Mouse (Mus musculus): ENCODE measurements around the gene Preb. TPM values are rescaled to one million over a fixed set of nuclear protein-coding genes. Genes with fewer than 3 reads are reported as not detected.

Preb gene
- total RNA-seq, 2 experiments from 2014 or later = 110 to 118 TPM

DNA sequence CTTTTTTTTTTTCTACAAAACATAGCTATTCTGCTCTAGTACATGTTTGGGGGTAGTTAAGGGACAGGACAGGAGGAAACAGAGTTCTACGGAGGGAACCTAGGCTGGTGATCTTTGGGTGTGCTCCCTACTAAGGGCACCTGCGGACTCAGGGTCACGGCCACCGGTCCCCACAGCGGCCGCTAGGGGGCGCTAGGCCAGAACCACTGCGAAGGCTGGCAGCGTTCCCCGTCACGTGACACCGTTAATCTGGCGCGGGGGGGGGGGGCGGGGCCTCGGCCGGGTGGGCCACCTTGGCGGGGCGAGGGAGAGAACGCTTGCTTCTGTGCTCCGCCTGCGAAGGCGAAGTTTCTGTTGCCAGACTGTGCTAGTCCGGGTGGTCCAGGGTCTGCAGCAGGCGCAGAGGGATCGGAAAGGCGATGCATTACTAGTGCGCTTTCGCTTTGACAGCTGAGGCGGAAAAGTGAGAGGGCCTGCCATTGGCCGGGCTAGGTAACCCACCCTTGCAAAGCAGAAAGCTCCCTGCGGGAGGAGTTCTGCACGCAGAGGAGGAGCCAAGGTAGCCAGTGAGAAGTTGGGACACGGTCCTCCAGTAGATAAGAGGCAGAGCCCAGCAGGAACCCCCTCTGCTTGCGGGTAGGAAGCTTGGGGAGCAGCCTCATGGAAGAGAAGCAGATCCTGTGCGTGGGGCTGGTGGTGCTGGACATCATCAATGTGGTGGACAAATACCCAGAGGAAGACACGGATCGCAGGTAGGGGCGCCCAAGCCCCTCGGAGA is 38.7 kb downstream of the Preb start, which contains the start of gene Khk:
Gene Khk, plus strand, starts transcription at position 176 of the 778 bp plus-strand sequence.
- peak; percentile 96 for DNase-seq

DNA sequence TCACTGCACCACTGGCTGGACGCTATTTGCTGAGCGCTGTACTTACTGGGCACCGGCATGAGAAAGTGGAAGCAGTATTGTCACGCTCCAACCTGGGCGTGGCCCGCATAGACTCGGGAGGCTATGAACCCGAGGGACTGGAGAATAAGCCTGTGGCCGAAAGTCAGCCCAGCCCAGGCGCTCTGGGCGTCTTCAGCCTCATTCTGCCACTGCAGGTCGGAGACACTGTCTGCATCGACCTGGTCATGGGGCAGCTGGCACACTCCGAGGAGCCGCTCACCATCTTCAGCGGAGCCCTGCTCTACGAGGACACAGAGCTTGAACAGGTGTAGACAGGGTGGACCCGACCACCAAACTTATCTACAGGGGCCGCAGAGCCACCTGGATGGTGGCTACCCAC is 39.5 kb downstream of the Preb start:
- no peak for DNase-seq

DNA sequence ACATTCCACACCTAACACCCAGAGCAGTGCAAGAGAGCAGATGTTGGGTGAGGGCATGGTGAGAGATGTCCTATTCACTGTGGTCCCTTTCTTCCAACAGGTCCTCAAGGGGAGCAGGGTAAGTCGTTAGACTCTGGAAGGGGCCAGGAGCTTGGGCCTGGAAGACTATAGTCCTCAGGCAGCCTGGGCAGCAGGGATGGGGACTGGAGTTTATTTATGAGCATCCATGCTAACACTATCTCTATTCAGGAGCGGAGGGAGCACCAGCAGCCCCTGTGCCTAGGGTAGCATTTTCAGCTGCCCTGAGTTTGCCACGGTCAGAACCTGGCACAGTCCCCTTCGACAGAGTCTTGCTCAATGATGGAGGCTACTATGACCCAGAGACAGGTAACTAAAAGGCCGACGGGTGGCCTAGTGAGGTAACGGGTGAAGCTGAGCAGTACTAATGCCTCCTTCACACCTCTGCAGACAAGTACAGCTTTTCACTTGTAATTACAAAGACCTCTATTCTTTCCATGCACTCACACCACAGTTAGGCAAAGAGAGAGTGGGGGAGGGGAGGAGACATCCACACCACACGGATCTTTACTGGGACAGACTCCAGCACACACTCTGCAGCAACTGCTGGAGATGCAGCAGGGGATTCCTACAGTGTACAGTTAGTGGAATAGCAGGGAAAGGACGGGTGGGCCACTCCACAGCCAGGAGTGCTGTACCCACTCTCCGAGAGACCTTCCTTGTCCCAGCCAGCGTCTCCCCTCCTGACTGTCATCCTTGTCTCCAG is 40.1 kb downstream of the Preb start:
- no peak for DNase-seq

DNA sequence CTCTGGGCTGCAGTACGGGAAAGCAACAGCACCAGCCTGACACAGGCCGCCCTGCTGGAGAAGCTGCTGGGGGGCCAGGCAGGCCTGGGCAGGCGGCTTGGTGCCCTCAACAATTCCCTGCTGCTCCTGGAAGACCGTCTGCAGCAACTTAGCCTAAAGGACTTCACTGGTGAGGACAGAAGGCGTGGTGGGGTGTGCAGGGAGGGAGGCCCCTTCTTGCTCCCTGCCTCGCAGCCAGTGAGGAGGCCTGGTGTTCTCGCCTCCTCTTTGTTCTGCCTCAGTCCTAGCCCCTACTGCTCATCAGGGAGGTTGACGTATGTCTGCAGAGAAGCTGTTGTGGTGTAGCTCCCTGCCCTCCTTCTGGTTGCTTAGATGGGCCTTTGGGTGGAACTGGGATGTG is 41.5 kb downstream of the Preb start:
- DNase-seq = no peak

DNA sequence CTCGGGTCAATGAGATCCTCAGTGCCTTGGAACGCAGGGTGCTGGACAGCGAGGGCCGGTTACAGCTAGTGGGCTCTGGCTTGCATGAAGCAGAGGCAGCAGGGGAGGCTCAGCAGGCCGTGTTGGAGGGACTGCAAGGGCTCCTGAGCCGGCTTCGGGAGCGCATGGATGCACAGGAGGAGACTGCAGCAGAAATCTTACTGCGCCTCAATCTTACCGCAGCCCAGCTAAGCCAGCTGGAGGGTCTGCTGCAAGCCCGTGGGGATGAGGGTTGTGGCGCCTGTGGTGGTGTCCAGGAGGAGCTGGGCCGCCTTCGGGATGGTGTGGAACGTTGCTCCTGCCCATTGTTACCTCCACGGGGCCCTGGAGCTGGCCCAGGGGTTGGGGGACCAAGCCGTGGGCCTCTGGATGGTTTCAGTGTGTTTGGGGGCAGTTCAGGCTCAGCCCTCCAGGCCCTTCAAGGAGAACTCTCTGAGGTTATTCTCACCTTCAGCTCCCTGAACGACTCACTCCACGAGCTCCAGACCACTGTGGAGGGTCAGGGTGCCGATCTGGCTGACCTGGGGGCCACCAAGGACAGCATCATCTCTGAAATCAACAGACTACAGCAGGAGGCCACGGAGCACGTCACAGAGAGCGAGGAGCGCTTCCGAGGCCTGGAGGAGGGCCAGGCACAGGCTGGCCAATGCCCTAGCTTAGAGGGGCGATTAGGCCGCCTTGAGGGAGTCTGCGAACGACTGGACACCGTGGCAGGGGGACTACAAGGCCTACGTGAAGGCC is 42.1 kb downstream of the Preb start:
- no peak for DNase-seq

DNA sequence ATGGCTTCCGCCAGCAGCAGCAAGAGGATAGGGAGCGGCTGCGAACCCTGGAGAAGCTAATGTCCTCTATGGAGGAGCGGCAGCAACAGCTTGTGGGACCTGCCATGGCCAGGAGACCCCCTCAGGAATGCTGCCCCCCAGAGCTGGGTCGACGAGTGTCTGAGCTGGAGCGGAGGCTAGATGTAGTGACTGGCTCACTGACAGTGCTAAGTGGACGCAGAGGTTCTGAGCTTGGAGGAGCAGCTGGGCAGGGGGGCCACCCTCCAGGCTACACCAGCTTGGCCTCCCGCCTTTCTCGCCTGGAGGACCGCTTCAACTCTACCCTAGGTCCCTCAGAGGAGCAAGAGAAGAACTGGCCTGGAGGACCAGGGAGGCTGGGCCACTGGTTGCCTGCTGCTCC is 42.8 kb downstream of the Preb start:
- DNase-seq = no peak

DNA sequence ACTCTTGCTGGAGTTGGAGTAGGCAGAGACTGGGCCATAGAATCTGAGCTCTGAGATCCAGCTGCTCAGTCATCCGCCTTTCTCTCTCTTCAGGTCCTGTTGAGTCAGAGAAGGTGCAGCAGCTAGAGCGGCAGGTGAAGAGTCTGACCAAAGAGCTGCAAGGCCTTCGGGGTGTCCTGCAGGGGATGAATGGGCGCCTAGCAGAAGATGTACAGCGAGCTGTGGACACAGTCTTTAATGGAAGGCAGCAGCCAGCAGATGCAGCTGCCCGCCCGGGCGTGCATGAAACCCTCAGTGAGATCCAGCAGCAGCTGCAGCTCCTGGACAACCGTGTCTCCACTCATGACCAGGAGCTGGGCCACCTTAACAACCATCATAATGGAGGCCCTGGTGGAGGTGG is 43.3 kb downstream of the Preb start:
- no peak for DNase-seq

DNA sequence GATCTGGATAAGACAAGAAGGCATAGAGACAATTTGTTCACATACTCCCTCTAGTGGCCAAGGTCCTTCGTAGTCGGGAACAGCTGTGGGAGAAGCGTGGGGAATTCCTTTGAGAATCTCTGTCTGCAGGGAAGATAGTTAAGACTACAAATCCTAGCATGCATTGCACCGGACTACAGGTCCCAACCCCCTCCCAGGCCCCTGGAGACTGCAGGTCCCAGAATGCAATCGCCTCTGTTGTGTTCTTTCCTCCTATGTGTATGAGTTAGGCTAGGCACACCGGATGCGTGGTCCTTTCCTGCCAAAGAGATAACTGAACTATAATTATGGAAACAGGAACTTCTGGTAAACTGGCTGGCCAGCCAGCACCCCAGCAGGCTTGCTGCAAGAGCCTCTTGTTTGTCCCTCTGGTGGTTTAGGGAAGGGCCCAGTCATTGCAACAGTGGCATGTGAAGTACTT is 44.2 kb downstream of the Preb start:
- DNase-seq = peak; percentile 89

DNA sequence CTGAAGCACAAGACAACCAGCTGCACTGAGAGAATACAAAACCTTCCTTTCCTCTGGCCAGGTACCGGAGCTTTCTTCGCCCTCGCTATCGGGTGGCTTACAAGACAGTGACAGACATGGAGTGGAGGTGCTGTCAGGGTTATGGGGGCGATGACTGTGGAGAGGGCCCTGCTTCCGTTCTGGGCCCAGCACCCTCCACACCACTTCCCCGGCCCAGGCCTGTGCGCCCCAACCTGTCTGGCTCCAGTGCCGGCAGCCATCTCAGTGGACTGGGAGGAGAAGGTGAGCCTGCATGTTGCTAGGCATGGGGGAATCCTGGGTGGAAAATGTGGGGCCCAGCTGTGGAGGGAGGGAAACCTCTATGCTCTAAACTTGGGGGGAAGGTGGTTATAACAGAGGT is 44.7 kb downstream of the Preb start:
- no peak for DNase-seq

DNA sequence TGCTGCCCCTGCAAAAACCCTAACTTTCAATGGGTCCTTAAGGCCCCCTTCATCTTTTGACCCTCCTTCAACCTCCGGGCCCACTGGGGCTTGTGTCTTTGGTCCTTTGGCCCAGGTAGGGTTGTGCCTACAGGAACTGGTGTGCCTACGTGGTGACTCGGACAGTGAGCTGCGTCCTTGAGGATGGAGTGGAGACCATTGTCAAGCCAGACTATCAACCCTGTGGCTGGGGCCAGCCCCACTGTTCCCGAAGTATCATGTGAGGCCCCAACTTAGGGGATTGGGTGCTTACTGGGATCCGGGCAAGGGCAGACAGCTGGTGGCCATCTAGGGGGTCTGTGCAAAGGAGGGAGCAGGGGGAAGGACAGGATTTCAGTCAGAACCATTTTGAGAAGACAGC is 45.3 kb downstream of the Preb start:
- DNase-seq = no peak

DNA sequence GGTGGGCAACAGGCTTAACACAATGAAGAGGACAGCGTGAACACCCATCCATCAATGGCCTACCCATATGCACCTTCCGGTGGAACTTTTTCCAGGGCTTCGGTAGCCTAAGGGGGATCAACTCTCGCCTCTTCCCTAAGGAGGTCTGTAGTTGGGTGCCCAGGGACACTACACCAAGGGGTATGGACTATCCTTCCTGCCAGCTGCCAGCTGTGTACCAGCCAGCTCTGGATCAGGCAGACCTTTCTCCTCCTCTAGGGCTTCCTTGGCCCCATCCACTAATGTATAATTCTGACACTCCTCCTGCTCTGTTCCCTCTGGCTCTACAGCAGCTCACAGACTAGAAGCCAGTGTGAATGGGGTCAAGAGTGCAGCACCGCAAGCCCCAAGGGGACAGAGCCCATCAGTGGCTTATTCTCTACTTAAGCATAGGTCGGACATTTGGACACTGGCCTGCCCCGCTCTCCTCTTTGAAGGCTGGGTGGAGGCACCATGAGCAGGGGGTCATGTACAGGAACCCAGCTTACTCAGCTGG is 46.0 kb downstream of the Preb start:
- no peak for DNase-seq

DNA sequence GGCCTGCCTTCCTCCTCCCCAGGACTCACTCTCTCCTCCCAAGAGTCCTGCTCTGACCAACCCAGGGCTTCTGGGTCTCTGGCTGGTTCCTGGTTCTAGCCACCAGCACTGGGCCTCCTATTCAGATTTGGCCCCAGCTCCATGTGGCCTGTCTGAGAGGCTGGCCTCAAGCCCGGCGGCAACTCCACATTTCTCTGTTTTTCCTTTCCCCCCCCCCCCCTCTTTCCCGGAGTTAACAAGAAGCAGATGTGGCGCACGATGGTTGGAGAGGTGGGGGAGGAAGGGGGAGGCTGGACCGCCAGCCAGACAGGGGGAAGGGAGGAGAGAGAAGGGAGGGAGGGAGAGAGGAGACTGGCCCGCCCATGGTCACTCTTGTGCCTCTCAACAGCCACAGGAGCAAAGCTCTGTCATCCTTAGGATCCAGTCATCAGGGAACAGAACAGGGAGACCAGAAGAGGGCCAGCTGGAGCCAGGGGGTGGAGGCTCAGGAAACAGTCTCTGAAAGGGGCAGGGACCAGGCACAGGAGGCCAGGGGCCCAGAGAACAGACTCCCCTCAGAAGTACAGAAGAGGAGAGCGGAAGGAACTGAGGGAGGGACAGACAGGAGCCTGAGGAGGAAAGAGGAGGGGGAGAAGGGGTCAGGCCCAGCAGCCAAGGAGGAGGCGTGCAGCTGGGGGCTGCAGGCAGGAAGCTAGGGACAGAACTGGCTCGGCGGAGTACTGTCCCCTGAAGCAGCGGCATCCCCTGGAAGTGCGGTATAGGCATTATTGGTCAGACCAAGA is 46.9 kb downstream of the Preb start, which contains the start of gene Emilin1:
Gene Emilin1, plus strand, starts transcription at position 343 of the 782 bp plus-strand sequence.
- peak; percentile 57 for DNase-seq

DNA sequence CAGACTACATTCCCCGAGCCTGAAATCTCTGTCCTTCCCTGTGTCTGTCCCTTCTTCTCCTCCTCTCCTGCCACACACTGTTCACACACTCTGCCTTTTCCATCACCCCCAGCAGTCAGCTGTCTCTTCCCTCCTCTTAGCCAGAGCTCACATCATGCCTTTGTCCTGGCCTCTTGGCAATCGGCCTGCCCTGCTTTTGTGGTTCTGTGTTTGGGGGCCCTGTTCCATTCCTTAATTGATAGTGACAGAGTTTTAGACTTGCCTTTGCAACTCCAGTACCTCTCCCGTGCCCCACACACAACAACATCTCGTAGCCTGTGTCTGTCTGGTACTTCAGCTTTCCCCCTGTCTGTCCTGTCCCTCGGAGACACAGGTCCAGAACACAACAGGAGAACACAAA is 48.0 kb downstream of the Preb start:
- DNase-seq = no peak

DNA sequence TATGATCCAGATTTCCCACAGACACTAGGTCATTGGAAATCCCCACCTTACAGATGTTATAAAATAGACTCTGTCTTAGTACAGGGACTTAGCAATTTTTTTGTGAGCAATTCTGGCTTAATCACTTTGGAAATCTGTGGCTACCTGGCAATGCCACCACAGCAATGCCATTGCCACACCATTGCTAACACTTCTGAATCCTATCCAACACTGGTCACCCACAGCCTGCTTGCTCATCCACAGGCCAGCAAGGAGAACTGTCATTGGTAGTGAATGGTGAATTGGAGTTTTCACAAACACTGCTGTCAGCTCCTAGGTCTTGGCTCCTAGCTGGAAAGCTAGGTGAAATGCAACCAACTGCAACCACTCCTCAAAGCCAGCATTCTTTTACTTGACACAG is 49.7 kb downstream of the Preb start:
- DNase-seq = no peak

DNA sequence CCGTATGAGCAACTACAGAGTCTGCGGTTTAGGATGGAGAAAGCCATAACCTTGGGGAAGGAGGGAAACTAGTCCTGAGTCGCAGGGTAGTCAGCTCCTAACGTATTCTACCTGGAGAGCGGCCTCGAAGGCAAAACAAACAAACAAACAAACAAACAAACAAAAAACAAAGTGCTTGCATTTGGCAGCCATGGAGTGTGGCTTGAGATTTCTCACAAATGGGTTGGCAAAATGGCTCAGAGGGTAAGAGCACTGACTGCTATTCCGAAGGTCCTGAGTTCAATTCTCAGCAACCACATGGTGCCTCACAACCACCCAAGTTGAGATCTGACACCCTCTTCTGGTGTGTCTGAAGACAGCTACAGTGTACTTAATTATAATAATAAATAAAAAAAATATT is 50.3 kb downstream of the Preb start:
- no peak for DNase-seq

DNA sequence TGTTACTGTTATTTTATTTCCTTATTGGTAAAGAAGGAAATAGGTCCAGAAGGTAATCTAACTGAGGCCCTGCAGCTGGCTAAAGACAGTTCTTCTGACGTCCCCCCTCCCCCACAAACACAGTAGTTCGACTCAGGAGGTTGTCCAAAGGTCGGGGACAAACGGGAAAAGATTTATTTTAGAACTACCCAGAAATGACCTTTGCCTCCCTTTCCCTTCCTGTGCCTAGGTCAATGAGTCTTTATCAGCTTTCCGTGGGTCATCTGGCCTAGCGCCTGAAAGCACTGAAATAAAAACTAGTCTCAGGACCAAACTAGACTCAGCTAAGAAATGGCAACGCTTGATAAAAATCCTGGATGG is 50.9 kb downstream of the Preb start:
- no peak for DNase-seq

DNA sequence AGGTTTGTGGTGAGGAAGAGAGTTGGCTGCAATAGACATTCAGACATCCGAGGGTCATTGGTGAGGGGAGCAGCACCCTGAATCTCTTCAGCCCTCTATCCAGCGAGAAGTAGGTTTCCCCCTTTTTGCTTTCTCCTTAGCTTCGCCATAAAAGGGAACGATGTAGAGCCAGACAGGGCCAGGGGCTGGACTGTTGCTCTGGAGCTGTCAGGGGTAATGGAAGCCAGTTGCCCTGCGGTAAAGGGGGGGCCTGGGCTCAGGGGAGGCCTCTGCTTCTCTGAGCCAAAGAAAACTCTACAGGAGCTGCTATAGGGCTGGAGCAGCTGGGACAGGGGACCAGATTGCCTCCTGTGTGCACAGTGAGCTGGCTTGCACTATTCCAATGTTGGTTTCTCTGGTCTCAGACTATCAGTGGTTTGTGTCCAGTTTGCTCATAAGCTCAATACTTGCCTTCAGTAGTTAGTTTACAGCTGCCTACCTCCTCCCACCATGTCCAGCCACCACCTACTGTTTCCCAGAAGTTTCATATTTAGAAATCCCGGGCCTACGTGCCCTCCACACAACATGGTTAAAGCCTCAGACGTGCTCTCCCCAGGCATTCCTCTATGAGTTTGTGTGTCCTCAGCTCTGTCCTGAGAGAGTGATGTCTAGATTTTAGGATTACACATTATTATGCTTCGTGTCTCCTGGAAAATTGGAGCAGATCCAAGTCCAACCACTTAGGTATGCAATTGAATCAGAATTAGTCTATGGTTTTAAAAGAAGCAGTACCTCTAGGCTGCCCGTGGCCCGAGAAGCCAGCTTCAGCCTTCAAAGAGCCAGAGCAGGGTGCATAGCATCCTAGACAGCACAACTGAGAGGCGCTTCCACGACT is 51.5 kb downstream of the Preb start:
- no peak for DNase-seq

DNA sequence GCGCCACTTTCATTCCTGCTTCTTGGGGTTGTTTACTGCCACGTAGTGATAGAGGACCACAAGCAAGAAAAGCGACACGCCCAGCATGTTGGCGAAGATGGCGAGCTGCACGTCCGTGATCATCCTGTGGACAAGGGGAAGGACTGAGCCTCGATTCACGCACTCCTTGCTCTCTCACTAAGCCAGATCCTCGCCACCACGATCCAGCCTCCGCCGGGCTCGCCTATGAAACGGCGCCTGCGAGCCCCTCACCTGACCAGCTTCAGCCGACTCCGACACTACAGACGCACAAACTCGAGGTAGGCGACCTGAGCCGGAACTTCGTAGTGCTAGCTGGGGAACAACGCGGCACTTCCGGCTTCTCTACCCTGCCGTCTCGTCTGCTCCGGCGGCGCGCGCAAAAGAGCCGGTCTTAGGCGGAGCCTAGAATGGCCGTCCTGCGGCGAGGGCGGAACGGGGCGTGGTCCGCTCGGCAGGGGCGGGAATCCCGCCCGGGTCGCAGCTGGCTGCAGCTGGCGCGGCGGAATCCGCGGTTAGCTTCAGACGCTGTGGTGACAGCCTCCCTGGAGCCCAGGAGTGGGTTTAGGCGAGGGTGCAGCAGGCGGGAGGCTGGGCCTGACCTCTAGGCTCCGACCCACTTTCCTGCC is 52.6 kb downstream of the Preb start, which contains the start of gene Ost4:
Gene Ost4, minus strand, starts transcription at position 376 of the 647 bp plus-strand sequence.
- peak; percentile 99 for DNase-seq

DNA sequence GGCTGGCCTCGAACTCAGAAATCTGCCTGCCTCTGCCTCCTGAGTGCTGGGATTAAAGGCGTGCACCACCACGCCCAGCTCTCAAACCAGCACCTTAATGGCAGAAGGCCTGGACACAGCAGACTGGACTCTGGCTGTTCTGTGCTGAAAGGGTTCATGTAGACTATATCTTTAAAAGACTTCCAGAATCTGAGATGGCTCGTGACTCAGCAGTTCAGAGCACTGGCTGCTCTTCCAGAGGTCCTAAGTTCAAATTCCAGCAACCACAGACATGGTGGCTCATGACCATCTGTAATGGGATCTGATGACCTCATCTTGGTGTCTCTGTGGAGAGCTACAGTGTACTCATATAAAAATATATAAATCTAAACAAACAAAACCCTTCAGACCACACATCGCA is 58.3 kb downstream of the Preb start:
- DNase-seq = no peak

All from adrenal gland, postnatal 10 days (tissue).